Mouse (Mus musculus): ENCODE results near the gene Mrrf. TPM values are rescaled to one million over a fixed set of nuclear protein-coding genes. Genes with fewer than 3 reads are reported as not detected.
A peak's percentile ranks its signal among the peaks of the same experiment; 100 is the strongest.

Gene Mrrf
- total RNA-seq, 2 experiments from 2014 or later = 24.0 to 25.4 TPM

DNA sequence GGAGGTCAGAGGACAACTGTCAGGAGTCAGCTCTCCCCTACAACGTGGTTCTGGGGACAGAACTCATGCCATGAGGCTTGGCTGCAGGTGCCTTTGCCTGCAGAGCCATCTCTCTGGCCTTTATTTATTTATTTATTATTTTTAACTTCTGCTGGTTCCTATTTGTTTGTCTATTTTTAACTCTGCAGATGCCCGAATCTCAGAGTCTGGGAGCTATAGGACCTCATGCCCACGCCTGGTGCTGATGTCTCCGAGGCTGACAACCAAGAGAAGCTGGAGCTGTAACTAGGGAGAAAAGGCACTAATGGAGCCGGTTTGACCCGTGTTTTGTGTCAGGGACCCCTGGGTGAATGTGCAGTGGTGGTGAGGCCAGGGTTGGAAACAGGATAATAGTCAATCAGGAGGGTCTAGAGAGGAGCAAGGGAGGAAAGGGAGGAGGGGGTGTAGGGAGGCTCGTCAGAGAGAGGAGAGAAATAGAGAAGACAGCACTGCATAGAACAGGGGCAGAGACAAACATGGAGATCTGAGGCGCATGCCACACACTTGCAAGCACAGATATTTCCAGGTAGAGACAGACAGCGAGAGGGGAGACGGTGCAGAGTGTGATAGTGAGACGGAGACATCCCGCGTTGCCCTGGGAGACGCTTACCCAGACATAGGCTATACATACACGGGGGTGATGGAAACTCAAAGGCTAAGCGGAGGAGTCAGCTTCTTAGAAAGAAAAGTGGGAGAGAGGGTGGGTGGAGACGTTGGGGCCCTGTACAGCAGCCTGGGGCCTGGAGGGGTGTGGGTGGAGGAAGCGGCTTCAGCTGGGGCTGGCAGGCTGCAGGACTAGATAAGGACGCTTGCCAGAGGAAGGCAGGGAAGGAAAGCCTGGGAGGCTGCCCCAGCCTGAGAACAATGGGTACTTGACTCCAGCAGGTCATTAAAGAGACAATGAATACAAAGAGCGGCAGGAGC, 62.0 kb downstream of the Mrrf start:
- no peak for DNase-seq (ENCODE audit: low spot score in 2 of 2)

DNA sequence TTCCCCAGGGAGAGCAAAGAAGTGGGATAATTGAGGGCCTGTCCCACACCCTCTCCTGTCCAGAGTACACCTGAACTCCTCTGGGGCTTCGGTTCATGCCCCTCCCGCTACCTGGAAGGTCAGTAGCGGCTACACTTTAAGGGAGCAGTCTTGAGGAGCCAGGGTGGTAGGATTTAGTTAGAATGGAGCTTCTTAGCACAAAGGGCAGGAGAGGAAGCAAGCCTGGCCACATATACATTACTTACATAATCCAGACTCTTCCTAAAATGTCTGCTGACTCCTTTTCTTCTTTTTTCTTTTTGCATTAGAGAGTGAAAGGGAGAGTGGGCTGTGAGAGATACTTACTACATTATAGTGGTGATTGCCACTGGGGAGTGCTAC, 62.7 kb downstream of the Mrrf start:
- DNase-seq (ENCODE audit: low spot score in 2 of 2) = no peak

DNA sequence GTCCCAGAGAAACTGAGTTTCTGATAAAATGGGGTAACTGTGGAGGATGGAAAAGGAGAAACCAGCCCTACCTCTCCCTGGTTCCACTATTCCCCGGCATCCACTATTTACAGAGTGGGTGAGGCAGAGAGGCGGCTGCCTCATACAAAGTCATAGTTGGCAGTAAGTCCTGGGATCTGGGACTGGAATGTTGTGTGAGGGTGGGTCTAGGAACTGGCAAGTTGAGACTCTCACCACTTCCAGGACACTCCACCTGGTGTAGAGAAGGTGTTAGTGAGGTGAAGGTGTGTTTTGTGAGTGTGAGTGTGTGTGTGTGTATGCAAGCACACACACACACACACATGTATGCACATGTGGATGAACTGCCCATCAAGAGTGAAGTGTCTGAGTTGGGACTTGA, 64.6 kb downstream of the Mrrf start:
- DNase-seq (ENCODE audit: low spot score in 2 of 2) = no peak

DNA sequence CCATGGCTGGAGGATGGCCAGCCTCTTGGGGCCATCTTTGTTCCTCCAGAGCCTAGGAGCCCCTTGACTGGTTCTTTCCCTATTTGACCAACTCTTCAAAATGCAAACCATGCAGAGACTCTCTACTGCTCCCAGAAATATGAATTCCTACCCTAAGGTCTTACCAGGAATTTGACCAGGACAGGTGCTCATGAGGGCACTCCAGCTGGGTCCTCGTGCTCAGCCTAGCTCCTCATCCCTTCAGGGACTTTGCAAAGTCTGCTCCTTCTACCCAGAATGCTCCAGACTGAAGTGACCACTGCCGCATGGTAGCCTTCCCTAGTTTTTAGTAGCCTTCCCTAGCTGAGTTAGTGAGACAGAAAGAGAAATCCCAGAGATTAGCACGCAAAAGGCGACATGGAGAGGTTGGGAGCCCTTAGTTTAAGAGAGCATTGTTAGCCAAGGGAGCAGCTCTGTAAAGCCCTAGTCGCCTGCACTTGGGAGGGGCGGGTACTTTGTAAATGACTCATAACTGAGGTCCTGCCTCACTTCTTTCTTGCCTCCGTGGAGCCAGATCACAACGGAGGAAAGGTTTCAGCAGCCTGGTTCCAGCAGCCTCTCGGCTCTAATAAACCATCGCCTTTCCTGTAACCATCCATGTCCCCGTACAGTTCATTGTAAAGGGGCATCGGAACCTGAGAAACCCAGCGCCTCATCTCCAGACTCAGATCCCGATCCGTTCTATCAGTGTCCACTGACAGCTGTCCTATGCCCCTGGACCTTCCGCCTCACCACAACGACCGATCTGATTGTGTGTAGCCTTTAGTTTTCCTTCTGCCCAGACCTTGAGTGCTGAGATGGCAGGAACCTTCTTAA, 65.8 kb downstream of the Mrrf start:
- DNase-seq (ENCODE audit: low spot score in 2 of 2) = no peak

DNA sequence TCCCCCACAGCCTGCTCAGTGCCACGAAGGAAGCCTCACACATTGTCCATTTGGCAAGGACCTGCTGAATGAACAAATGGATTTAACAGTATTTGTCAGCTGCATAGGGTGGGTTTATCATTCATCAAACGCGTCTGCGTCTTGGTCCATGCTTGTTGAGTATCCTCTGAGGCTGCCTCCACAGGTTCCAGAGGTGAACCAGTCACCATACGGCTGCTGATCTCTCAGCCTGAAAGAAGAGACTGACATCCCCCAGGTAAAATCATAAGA, 66.4 kb downstream of the Mrrf start:
- no peak for DNase-seq (ENCODE audit: low spot score in 2 of 2)

DNA sequence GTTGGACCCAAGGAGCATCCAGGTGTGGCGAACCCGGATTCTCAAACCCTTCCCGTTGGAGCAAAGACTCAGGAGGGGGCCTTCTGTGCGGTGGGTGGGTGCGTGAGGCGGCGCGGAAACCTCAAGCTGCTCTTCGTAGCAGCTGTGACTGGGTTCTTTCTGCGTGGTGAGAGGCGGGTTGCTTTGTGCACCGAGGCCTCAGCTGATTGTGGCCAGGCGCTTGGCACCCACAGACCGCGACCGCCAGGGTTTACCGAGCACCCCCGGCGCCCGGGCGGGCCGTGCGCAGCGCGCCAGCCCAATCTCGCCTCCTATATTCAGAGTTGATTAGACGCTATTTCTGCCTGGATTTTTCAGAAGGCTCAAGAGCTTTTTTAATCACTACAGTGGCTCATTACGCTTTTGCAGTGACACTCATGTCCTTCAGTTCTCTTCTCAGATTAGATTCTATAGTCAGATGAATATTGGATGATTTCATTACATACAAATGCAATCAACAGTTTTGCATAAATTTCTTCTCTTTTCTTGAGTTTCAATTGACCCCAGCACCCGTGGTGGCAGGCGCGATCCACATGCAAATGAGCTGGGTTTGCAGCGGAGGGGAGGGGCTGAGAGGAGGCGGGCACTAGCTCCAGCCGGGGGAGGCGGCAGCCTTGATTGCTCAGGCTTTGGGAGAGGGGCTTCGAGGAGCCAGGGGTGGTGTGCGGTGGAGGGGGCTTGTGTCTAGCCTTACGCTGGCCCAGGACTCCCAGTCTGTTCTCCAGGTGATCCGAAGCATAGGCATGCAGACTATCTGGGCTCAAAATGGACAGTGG, 67.0 kb downstream of the Mrrf start:
- DNase-seq (ENCODE audit: low spot score in 2 of 2) = no peak

DNA sequence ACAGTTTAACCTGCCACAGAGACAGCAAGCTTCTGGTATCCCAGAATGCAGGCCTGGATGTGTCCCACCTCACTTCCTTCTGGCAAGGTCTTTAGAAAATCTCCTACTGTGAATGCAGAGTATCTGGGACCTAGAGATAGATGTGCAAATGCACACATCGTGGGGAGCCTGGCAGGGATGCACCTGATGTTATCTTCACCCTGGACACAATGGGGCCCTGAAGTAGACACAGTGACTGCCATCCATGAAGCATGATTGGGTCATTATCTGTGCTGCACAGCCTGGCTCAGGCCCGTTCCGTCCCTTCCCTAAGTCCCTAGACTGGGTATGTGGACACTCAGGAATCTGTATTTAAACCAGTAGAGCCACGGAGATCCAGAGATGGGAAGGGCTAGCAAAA, 68.4 kb downstream of the Mrrf start:
- no peak for DNase-seq (ENCODE audit: low spot score in 2 of 2)

DNA sequence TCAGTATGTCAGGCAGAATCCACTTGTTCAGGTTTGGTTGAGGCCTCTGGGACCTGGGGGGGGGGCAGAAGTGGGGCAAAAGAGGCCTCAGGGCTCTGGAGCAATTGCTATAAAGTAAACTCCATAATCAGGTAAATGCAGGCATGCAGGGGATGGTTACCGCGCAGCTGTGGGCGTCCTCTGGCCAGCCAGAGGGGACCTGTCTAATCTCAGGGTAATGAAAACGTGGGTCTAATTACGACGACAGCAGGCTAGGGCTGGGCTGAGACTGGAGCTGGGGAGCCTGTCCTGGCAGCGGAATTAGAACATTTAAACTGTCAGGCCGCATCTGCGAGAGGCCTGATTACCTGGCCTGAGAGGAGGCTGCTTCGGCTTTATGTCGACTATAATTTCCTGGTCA, 70.9 kb downstream of the Mrrf start:
- no peak for DNase-seq (ENCODE audit: low spot score in 2 of 2)

DNA sequence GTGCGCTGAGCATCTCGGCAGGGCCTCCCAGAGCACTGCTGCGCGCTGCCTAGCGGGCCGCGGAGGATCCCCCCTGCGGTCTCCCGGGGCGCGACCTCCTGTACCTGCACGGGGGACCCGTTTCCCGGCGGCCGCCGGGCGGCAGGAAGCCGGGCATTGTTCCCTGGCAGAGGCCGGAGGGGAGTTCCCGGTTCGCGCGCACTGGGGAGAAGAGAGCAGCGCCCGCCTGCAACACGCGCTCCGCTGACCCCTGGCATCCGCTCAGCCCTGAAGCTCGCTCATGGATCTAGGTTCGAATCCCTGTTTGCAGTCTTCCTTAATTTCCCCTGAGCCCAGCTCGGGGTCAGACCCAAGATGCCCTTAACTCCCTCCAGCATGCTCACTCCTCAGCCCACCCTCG, 74.6 kb downstream of the Mrrf start:
- no peak for DNase-seq (ENCODE audit: low spot score in 2 of 2)

DNA sequence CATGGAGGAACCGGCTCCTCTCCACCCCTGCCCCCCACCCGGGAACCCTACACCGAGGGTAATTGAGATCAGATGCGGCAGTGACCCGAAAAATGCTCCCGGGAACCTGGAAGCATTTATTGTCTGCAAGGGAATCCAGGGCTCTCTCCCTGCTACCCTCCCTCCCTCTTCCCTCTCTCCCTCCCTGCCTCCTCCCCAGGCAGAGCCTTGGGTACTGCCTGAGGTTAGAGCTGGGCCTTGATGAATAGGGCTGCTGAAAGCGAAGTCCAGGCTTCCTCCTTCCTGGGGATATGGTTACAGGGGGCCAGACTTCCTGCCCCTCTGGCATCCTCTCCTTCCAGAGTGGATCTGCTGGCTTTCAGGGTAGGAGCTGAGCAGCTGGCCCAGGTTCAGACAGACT, 75.6 kb downstream of the Mrrf start:
- DNase-seq (ENCODE audit: low spot score in 2 of 2) = no peak

DNA sequence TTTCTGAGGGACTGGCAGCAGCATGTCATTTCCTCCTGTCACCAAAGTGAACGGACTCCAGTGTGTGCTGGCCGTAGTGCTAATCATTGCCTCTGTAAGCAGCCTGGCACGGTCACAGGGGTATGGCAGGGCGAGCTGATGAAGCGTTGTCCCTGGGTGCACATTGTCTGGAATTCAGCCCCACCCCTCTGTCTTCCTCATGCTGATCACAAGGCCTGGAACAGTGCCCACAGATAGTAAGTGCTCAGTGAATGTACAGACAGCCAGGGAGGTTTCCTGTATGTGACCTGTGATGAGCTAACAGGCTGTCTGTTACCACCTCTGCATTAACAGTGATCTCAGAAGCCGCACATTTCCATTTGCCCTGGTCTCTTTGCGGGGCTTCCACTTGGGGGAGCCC, 76.9 kb downstream of the Mrrf start:
- no peak for DNase-seq (ENCODE audit: low spot score in 2 of 2)

DNA sequence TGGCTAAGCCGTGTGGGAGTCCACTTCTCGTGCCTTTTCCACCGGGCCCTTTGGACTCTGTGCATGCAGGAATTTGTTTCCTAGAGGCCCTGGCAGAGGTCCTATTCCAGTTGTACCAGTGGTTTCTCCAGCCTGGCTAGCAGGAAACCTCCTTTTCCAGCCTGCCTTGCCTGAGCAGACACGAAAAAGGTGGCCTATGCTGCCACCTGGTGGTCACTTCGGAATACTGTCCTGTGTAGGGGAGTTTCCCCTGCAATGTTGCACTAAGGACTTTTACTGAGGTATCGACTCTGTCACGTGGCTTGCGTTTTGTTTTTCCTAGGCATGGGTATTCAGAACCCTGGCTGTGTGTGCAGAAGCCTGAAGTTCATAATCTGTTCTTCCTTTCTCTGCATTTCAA, 77.8 kb downstream of the Mrrf start:
- peak; percentile 76 to 81 for DNase-seq (ENCODE audit: low spot score in 2 of 2)

DNA sequence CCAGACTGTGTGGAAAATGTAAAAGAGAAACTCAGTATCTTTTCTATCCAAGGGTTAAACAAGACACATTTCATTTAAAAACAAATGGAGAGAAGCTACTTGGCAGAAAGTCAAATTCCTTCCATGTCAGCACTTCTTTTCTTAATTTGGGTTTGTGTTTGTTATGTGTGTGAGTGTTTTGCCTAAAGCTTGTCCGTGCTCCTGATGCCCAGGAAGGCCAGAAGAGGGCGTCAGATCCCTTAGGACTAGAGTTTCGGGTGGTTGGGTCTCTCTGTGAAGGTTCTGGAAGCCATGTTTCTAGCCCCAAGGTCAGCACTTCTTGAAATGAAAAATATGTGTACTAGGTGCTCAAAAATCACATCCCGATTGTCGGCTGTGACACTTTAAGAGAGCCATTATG, 78.2 kb downstream of the Mrrf start:
- no peak for DNase-seq (ENCODE audit: low spot score in 2 of 2)

DNA sequence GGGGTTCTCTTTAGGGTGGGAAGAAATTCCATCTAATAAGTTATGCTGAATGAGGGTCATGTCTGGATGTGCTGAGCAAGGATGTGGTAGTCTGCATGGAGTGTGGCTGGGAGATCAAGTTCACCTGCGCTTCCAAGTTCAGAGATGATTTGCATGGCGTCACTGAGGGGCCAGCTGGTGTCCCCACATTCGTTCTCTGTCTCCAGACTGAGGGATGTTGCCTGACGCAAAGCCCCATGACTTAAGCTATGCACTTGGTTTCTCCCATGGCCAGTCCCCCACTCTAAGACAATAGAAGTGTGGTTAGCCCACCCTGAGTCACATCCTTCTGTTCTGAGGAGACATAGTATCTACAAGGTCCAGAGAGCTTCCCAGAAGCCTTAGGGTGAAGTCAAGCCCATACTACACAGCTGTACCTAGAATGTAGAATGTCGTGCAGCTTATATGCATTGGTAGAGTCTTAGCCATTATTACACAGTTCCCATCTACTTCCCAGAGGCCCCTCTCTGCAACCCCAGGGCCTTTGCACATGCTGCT, 79.1 kb downstream of the Mrrf start:
- no peak for DNase-seq (ENCODE audit: low spot score in 2 of 2)

DNA sequence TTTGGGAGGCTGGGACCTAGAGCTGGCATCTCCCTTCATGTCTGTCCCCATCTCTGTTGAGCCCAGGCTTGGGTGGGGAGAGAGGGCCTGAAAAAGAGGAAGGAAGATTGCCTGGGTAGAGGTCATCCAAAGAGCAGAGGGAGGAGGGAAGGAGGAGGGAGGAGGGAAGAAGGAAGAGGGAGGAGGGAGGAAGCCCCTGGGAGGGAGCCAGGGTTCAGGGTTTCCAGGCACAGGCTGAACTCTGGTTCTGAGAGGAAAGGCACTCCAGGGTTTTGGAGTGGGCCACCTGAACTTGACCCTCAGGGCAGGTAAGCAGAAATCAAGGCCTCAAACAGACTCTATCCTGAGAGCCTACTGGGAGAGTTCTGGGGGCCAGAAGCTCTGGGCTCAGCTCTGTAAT, 80.4 kb downstream of the Mrrf start:
- no peak for DNase-seq (ENCODE audit: low spot score in 2 of 2)

DNA sequence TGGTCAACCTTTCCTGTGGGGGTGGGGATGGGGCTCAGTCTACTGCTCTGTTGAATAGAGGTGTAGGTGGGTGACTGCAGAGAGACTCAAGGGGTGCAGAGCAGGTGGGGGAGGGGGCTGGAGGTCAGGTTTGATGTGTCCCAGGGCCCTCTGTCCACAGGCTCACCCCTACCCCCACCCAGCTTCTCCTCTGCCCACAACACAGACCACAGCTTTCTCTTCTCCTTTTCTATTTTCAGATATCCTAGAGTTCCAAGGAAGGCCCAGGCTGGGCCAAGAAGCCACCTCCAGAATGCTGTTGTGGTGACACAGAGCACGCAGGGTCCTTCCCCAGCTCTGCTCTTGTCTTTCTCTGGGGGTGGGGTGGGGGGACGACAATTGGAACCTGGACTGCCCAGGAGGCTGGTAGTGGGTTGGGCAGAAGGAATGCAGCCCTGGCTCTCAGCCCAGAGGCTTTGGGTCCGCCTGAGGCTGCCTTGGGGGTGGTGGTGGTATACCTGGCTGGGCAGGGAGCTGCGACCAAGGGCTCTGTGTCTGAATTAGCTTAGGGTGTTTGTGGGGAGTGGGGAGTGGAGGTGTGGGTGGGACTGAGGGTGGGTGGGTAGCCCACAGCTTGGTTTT, 80.9 kb downstream of the Mrrf start:
- DNase-seq (ENCODE audit: low spot score in 2 of 2) = no peak

DNA sequence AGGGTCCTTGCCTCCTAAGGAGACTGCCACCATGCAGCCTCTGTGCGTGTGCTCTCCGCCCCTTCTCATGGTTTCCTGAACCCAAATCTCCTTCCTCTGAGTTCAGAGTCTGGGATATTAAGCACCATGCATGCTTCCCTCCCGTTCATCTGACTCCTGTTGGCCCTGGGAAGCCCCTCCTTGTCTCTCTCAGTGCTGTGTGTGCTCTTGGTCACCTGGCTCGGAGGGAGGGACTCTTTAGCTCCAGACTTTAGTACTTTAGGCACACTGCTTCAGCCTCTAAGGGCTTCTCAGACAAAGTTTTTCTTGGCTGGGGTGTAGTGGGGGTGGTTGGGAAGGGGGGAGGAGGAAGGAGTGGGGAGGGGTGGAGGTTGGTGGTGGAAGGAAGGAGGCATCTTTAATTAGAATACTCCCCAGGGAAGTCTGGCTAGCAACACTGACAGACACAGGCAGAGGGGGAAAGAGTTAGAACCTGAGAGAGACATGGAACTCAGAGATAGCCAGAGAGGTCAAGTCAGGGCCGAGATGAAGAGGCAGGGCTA, 81.6 kb downstream of the Mrrf start:
- no peak for DNase-seq (ENCODE audit: low spot score in 2 of 2)

DNA sequence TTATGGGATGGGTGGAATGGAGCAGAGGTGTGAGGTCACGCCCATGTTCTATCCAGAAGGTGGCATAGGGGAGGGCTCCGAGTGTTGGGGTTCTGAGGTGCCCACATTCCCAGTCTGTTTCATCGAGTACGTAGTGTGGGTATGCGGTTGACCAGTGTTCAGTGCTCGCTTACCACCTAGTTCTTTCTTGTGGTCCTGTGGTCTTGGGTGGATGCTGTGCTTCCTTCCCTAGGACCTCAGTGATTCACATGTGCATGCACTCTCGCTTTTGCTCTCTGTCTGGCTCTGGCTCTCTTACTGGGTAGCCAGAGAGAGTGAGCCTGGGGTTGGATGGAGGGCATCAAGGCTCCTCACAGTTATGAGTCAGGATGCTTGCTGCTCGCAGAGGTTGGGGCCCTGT, 83.9 kb downstream of the Mrrf start:
- DNase-seq (ENCODE audit: low spot score in 2 of 2) = no peak

DNA sequence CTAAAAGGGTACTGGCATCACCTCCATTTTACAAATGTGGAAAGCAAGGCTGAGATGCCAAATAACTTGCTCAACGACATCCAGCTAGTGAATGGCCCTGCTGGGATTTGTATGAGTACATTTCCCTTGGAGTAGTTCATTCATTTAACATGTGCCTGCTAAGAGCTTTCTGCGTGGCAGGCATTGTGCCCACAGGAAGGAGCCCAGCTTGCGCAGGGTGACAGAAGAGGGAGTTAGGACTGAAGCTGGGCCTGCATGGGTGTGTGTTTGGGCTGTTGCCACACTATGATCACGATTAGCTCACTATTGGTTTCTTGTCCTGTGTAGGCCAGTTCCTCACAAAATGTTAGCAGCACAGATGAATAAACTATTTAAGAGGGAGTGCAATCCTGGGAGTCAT, 84.7 kb downstream of the Mrrf start:
- no peak for DNase-seq (ENCODE audit: low spot score in 2 of 2)

DNA sequence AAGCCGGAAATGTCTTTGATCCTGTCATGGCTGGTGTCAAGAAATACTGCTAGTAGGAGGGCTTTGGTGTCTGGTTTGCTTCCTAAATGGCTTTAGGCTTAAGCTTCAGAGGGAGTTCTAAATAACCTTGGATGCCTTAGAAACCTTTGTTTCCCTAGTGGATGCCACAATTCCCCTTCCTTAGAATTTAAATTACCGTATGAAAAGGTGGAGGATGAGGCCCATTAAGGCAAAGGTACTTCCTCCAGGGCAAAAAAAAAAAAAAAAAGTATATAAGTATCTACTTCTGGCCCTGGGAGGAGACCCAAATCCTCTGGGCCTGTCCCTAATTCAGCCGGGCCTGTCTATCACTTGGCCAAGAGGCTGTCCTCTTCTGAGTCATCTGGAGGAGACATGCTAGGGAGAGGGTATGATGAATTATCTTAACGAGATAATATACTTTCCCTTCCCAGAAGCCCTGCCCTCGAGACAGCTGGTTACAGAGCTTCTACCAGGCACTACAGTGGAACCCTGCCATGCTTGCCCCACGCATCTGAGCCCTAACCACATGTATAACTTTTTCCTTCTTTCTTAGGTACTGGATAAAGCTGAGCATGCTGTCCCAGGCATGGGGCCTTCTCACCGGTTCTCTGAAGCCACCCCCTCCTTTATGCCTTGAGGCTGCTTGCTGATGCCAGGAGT, 86.1 kb downstream of the Mrrf start:
- DNase-seq (ENCODE audit: low spot score in 2 of 2) = no peak

Data from gastrocnemius, postnatal 4 days (tissue).